Mouse (Mus musculus) v-Abl transformed pro-B cells (cell line): Measurements from ENCODE around the gene Gm21083.
"Not testable (repeated sequence)": the region's sequence is repeated elsewhere in the genome, so short reads cannot be mapped to it uniquely, and the experiment has no call there.

ENCODE experiments used
- in situ Hi-C, 2 experiments: fragments of 400-800 bp; cut with MboI; formaldehyde crosslinking; loops; one replicate each; pipeline ENCODE4 v1.15.1; 2025; ENCODE audit not compliant: unreplicated experiment in 2 of 2

The Gm21083 gene

DNA sequence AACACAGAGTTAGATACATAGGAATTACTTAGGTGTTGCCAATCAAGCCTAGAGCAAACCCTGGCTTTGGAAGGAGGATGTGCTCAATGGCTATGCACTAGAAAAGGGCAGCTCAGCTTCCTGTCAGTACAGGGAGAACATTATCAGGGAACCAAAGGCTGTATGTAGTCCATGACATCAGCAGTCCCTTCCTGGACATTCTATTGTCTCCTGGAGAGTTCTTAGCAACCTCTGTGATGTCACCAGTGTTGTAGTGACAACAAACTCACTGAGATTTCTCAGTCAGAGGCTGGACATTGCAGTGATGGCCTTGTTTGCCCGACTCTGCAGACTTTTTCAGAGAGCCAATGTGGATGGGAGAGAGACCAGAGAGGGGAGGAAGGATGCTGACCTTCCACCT, at the start of gene Gm21083:
Gene Gm21083, plus strand, starts transcription at position 301 of the 400 bp plus-strand sequence.
- in situ Hi-C loops: not testable (repeated sequence)

- in situ Hi-C loops: not testable (repeated sequence)
Measured at GRCm38 (mm10) chr5:15529122-15529521, 48.0 kb upstream of the Gm21083 start, which contains the start of gene Gm21190. Gene Gm21190, minus strand, starts transcription at chr5:15529222.

DNA sequence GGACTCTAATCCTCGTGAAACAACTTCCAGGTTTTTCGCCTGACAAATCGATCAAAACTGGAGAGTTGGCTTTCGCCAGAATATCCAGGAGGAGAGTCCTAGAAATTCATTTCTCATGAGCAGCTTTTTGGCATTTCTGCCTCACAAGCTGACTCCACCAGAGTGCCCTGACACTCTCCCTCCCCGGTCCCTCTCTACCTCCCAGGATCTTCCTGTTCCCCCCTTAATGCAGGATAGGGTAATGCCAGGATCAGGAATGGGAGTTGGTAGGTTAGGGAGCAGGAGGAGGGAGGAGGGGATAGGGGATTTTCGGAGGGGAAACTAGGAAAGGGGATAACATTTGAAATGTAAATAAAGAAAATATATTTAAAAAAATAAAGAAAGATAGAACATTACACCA, 28.5 kb upstream of the Gm21083 start:
- in situ Hi-C loops: not testable (repeated sequence)

DNA sequence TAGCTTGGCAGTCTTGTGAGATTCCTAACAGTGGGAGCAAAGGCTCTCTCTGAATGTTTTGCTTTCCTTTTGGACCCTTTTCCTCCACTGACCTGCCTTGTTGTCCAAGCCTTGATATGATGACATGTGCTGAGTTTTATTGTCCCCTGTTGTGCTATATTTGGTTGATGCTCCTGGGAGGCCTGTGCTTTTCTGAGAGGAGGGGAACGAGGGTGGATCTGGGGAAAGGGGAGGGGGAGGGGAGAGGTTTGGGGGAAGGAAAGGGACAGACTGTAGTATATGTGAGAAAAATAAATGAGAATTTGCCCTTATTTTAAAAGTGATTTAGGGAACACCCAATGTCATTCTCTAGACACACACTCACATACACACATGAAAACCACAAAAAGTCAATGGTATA, 28.0 kb upstream of the Gm21083 start:
- in situ Hi-C loops: not testable (repeated sequence)

- in situ Hi-C loops: not testable (repeated sequence)
Measured at GRCm38 (mm10) chr5:15549606-15550005, 27.5 kb upstream of the Gm21083 start.

- in situ Hi-C loops: not testable (repeated sequence)
Measured at GRCm38 (mm10) chr5:15558654-15559053, 18.5 kb upstream of the Gm21083 start.

DNA sequence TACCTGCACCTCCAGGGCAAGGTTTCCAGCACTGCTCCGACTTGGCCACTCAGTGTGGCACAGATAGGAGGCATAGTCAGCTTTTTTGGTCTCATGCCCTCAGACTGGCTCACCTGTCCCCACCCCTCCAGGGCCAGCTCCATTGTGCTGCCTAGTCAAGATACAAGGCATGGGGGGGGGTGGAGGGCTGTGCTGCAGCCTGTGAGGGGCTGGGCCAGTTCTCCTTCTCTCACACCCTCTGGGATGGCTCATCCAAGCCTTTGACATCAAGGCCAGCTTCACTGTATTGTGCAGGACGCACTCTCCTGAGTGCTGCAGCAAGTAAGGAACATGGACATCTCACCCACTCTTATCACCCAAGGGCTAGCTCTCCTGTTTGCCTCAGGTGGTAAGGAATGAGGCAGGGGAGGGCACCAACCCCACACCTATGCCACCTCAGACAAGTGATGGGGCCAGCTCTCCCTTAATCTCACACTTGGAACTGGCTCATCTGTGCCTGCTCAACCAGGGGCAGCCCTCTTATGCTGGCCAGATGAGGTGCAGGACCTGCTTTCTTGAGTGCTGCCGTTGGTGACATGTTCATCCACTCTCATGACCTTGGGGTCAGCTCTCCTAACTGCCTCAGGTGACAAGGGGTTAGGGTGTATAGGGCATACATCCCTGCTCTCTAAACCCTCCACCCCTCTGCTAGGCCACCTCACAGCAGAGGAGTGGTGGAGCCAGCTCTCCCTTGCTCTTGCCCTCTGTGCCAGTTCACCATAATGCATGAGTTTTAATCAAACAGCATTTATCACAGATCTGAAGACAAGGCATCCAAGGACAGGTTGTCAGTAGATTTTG, 15.5 kb upstream of the Gm21083 start:
- in situ Hi-C loops: not testable (repeated sequence)

GRCm38 (mm10) chr5:15573735-15574134, 3.4 kb upstream of the Gm21083 start:
- in situ Hi-C loops: not testable (repeated sequence)

DNA sequence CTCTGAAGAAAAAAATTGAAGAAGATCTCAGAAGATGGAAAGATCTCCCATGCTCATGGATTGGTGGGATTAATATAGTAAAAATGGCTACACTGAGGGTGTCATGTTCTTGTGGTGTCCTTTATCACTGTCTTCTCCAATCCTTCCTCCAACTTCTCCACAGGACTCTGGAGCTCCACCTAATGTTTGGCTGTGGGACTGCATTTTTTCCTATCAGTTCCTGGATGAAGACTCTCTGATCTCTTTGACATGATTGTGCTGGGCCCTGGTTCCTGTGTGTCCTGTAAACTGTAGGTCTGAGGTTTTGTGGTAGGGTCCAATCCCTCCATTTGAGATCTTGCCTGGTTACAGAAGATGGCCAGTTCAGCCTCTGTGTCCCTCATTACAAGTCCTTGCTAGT, 9.2 kb downstream of the Gm21083 start:
- in situ Hi-C loops: not testable (repeated sequence)

GRCm38 (mm10) chr5:15588291-15588690, 11.2 kb downstream of the Gm21083 start:
- in situ Hi-C loops: not testable (repeated sequence)

DNA sequence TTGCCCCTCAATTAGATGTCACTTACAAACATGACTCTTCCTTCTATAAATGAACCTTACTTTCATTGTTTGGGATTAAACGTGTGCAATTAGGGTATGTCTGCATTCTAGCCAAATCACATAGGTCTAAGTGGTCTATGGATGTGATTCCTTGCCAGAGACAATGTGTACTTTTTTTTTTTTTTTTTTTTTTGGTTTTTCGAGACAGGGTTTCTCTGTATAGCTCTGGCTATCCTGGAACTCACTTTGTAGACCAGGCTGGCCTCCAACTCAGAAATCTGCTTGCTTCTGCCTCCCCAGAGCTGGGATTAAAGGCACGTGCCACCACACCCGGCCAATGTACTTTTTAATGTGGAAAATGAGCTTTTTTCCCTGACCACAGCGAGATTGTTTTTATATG, 13.5 kb downstream of the Gm21083 start:
- in situ Hi-C loops: not testable (repeated sequence)

- in situ Hi-C loops: not testable (repeated sequence)
Measured at GRCm38 (mm10) chr5:15591577-15591976, 14.4 kb downstream of the Gm21083 start.

- in situ Hi-C loops: not testable (repeated sequence)
Measured at GRCm38 (mm10) chr5:15598831-15599230, 21.7 kb downstream of the Gm21083 start.

DNA sequence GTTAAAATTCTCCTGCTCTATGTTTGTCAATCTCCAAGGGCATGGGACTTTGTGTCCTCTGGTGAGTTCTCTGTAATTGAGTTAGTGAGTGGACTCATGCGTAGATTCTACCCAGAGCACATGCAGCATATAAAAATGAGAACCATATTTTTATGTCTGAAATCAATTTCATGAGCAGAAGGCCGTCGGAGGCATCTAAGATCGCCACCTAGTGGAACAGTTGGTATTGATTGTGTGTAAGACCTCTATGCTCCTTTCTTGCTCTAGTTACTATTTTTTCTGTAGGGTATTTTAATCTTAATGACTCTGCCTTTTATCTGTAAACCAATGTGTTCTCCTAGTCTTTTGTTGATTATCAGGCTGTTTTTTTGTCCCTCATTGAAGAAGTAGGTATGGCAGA, 23.2 kb downstream of the Gm21083 start:
- in situ Hi-C loops: not testable (repeated sequence)

DNA sequence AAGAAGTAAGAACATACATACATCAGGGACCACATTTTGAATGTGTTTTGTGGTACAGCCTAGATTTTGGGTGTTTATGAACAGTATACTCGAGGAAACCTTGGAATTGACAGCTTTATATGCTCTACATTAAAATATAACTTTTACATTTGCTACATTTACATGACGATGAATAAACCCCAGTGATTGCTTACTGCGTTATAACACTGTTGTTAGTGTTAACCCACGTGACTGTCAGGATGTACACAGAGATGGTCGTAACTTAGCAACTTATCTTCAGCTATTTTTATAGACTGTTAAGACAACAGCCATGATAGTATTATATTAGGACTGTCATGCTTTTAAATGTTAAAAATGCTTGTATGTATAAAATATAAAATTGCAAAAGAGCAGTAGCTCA, 24.3 kb downstream of the Gm21083 start:
- in situ Hi-C loops: not testable (repeated sequence)

DNA sequence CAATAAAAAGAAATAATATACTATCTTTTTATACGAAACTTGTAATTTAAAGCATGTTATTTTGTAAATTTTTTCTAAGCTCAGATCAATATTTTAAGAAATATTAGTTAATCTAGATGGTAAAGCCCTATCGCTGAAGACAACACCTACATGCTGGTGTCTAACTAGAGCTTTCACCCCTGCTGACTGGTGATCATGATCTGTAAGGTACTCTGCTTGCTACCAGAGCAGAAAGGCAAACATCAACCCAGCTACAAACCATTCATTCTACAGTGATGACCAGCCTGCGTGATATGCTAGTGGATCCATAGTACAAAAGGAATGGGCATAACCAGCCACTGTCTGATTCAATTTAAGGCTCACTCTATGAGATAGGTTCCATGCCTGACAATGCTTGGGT, 24.8 kb downstream of the Gm21083 start:
- in situ Hi-C loops: not testable (repeated sequence)

GRCm38 (mm10) chr5:15602424-15602947, 25.4 kb downstream of the Gm21083 start:
- in situ Hi-C loops: not testable (repeated sequence)

DNA sequence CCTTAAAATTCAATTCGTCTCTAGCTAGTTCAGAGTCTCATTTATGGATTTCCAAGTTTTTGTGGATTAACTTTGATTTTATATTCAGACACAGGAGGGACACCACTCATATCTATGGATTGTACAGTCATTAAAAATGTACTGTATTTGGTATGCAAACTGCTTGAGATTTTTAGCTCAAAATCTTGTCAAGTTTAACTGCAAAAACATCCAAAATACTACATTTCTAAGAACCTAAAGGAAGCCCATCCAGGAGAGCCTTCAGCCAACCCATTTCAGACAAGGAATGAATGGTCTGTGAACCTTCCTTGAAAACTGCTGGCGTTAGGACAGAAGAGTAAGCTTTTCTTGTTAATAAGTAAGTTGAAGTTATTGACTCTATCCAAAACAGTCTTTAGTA, 25.9 kb downstream of the Gm21083 start:
- in situ Hi-C loops: not testable (repeated sequence)

DNA sequence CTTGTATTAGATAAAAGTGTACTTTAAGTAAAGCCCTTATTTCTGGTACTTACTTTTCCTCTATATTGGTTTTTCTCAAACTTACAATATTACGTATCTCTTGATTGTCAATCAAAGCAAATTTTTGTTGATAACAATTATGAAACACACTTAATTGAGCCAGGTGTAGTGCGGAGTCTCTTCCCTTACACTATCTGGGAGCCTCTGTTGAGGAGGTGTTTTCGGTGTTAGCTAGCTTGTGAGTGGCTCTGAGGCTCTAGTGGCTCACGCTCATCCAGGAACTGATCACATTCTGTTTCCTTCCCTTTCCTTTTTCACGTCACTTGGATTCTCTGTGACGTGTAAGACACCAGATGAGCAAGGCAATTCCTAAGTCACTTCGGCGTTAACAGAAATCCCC, 26.5 kb downstream of the Gm21083 start:
- in situ Hi-C loops: not testable (repeated sequence)

DNA sequence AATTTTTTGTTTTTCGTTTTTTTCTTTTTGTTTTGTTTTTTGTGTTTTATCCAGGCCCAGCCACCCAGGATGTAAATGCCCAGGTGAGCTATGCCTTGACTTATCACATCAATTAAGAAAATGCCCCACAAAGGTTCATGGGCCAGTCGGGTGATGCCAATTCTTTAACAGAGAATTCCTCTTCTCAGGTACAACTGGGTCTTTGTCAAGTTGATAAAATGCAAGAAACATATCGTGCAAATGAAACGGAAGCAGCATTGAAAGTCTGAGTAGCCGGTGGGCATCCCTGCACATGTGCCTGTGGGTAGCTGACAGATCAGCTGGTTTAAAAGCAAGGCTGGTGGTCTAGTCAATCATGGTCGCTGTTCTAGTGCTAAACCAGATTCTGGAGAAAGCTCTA, 29.5 kb downstream of the Gm21083 start:
- in situ Hi-C loops: not testable (repeated sequence)

DNA sequence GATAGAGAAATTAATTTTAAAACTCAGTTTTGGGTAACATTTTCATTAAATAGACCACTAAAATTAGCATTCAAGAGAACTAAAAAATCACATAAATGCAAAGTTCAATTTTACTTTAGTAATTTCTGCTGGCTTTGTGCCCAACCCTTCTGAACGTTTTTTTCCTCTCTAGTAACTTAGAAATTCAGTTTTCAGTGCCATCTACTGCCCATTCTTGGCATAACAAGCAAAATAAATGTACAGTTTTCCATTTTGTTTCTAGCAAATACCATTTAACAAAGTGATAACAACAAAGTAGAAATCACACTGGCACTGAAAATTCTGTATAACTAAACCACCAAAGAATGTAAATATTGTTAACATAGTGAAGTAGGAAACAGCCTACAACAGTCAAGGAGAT, 33.6 kb downstream of the Gm21083 start:
- in situ Hi-C loops: not testable (repeated sequence)

DNA sequence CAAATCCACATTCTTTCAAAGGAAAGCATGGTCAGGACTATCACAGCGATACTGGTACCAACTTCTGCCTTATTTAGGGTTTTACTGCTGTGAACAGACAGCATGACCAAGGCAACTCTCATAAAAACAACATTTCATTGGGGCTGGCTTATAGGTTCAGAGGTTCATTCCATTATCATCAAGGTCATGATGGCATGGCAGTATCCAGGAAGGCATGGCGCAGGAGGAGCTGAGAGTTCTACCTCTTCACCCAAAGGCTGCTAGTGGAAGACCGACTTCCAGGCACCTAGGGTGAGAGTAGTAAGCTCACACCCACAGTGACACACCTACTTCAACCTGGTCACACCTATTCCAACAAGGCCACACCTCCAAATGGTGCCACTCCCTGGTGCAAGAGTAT, 39.1 kb downstream of the Gm21083 start:
- in situ Hi-C loops: not testable (repeated sequence)
